Mouse (Mus musculus): ENCODE data around the gene Vmn1r21.

- TF ChIP-seq MAX (IDR thresholded peaks at IDR 0.05; ENCODE audit: low read depth) = no peak
- TF ChIP-seq POLR2A (IDR thresholded peaks at IDR 0.05; ENCODE audit: insufficient read length, low read depth) = peak; percentile 69
- TF ChIP-seq MYOD1 (IDR thresholded peaks at IDR 0.05; ENCODE audit: control insufficient read depth in 1 of 3, insufficient read length in 2 of 3, low read depth in 2 of 3) = no peak
- TF ChIP-seq USF1 (IDR thresholded peaks at IDR 0.05; ENCODE audit: low read depth) = no peak
- TF ChIP-seq E2F4 (IDR thresholded peaks at IDR 0.05; ENCODE audit: insufficient read depth) = no peak
- peak; percentile 7 for TF ChIP-seq POLR2AphosphoS2 (IDR thresholded peaks at IDR 0.05; ENCODE audit: insufficient read length, low read depth)
- no peak for TF ChIP-seq SRF (IDR thresholded peaks at IDR 0.05; ENCODE audit: control insufficient read depth, insufficient read length, low read depth)
- no peak for TF ChIP-seq REST (IDR thresholded peaks at IDR 0.05; ENCODE audit: insufficient read depth, insufficient read length)
Measured at GRCm38 (mm10) chr6:57824422-57825258, 25.5 kb downstream of the Vmn1r21 start, which contains the start of gene Vopp1.
